ENCODE assay signal across 8 mouse cellular contexts in genomic region chr8:105685796-105686308, GRCm38 (mm10). TPM values are rescaled to one million over a fixed set of nuclear protein-coding genes. Genes with fewer than 3 reads are reported as not detected.
DNase-seq lines count a peak whose midpoint lies in the region; ATAC-seq lines count a peak whose summit lies in the region.

Gene Carmil2, plus strand, starts transcription at chr8:105686274.

- no peak within 1 kb of the TSS for H3K27ac ChIP-seq in intestine, embryonic 15.5 days
- no peak within 1 kb of the TSS for H3K27ac ChIP-seq in limb, embryonic 13.5 days
- no peak within 1 kb of the TSS for H3K27ac ChIP-seq in midbrain, embryonic 13.5 days

- intact Hi-C loops in gastrocnemius, postnatal 14 days (cut with DNase I; ENCODE audit: low total_unique reads), result no loop called here

- H3K4me3 ChIP-seq in intestine, embryonic 15.5 days (replicated peaks), result peak within 1 kb of the TSS; percentile 9
- H3K4me3 ChIP-seq in limb, embryonic 13.5 days, result peak within 1 kb of the TSS; percentile 22
- H3K4me3 ChIP-seq in midbrain, embryonic 13.5 days (replicated peaks), result no peak within 1 kb of the TSS

- peak; percentile 45 for DNase-seq in ovary, postnatal 10 days (ENCODE audit: low spot score)
- DNase-seq in ovary, adult 18-20 months (ENCODE audit: low spot score), result no peak
- peak; percentile 40 for DNase-seq in cerebellum, adult 8-10 months
- peak; percentile 65 for DNase-seq in gastrocnemius, postnatal 14 days
- DNase-seq in testis, postnatal 10 days (ENCODE audit: low spot score), result peak; percentile 80

- peaks cover 9% of the 10 kb centered on the region; the same call in 1 of the 2 replicates for H3K4me1 ChIP-seq in intestine, embryonic 15.5 days (replicated peaks)
- peaks cover 13% of the 10 kb centered on the region for H3K4me1 ChIP-seq in limb, embryonic 13.5 days
- H3K4me1 ChIP-seq in midbrain, embryonic 13.5 days (replicated peaks), result 0 out of 2 replicates have a peak, but pooled peaks cover 7% of the 10 kb centered on the region

- H3K36me3 ChIP-seq in intestine, embryonic 15.5 days, result peaks cover 18% of the 10 kb centered on the region
- H3K36me3 ChIP-seq in limb, embryonic 13.5 days, result peaks cover 37% of the 10 kb centered on the region
- peaks cover 36% of the 10 kb centered on the region for H3K36me3 ChIP-seq in midbrain, embryonic 13.5 days

- H3K4me2 ChIP-seq in intestine, embryonic 15.5 days (replicated peaks), result peak within 1 kb of the TSS; percentile 52
- peak within 1 kb of the TSS; percentile 55 for H3K4me2 ChIP-seq in limb, embryonic 13.5 days (replicated peaks)
- H3K4me2 ChIP-seq in midbrain, embryonic 13.5 days (replicated peaks), result 0 out of 2 replicates have a peak within 1 kb of the TSS, but pooled peaks have one; percentile 9

- 9% methylated on average over 26 of the region's 26 CpGs for WGBS in intestine, embryonic 15.5 days
- WGBS in limb, embryonic 13.5 days, result 6% methylated on average over 24 of the region's 26 CpGs
- 10% methylated on average over 26 of the region's 26 CpGs for WGBS in midbrain, embryonic 13.5 days

- H3K9me3 ChIP-seq in intestine, embryonic 15.5 days, result no peaks in the 10 kb centered on the region
- H3K9me3 ChIP-seq in limb, embryonic 13.5 days, result no peaks in the 10 kb centered on the region
- no peaks in the 10 kb centered on the region for H3K9me3 ChIP-seq in midbrain, embryonic 13.5 days

- H3K9ac ChIP-seq in intestine, embryonic 15.5 days, result peak within 1 kb of the TSS; percentile 26; the same call in 1 of the 2 replicates
- H3K9ac ChIP-seq in limb, embryonic 13.5 days, result peak within 1 kb of the TSS; percentile 54
- H3K9ac ChIP-seq in midbrain, embryonic 13.5 days (replicated peaks), result no peak within 1 kb of the TSS

- ATAC-seq in intestine, embryonic 15.5 days, result peak; percentile 56
- peak; percentile 26; the same call in 1 of the 2 replicates for ATAC-seq in limb, embryonic 13.5 days (ENCODE audit: low FRiP score, low read depth)
- peak; percentile 54 for ATAC-seq in midbrain, embryonic 13.5 days

- H3K27me3 ChIP-seq in intestine, embryonic 15.5 days (replicated peaks), result no peaks in the 10 kb centered on the region
- H3K27me3 ChIP-seq in limb, embryonic 13.5 days, result 0 out of 2 replicates have a peak, but pooled peaks cover 7% of the 10 kb centered on the region
- H3K27me3 ChIP-seq in midbrain, embryonic 13.5 days, result no peaks in the 10 kb centered on the region

RNA-seq across cellular contexts. Expression of gene Carmil2, which starts in this region (rescaled TPM):
- under 1 TPM; 0.18 to 0.35 TPM for total RNA-seq in gastrocnemius, postnatal 14 days (2021)
- polyA plus RNA-seq in intestine, embryonic 15.5 days (2015; fragmentation: Nextera tagmentation; extraction: Ambion mirVana), result 1.0 and 1.1 TPM in 2 replicates
- 0.55 and 0.77 TPM in 2 replicates for polyA plus RNA-seq in limb, embryonic 13.5 days (2015; fragmentation: Nextera tagmentation; extraction: Ambion mirVana)
- polyA plus RNA-seq in midbrain, embryonic 13.5 days (2015; fragmentation: Nextera tagmentation; extraction: Ambion mirVana), result 11.0 and 12.5 TPM in 2 replicates

Comparison
In these comparisons a context has a peak if more than half of its experiments do, and no peak if none do; other contexts are left out.
1. Peak in DNase-seq in gastrocnemius, postnatal 14 days; RNA of the gene not detected or under 1 TPM.
2. Peak in ATAC-seq, H3K4me3 ChIP-seq, H3K9ac ChIP-seq and H3K4me2 ChIP-seq in limb, embryonic 13.5 days; RNA of the gene not detected or under 1 TPM.